Mouse (Mus musculus): ENCODE results near the gene Mug2. TPM values are rescaled to one million over a fixed set of nuclear protein-coding genes. Genes with fewer than 3 reads are reported as not detected.
"Not testable (repeated sequence)": the region's sequence is repeated elsewhere in the genome, so short reads cannot be mapped to it uniquely, and the experiment has no call there.

Gene Mug2
- polyA plus RNA-seq (2014; fragmentation: Nextera tagmentation; extraction: Ambion mirVana), result not detected in 2 replicates

DNA sequence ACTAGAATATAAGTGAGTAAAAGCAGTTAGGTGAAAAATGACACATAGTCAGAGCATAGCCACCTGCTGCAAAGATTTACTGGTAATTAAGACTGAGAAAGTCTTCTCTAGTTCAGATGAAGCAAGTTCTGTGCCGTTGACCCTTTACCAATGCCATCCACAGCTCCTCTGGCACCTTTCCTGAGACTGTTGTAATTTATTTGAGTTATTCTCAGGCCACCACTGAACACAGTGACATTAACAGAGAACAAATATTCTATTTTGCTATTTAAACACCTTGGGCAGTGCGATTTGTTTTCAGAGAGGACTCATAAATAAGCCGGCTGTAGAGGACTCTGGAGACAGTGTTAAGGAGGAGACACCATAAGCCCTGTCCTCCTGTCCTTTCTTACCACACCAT lies at the start of gene Mug2:
Gene Mug2 (plus strand): TSS at position 301 of the 400 bp plus-strand sequence.
- H3K4me3 ChIP-seq (ENCODE audit: low read depth, low read length); ATAC-seq (replicated peaks; ENCODE audit: low FRiP score): not testable (repeated sequence)
- WGBS, result no CpG with 5 or more reads among the region's 3 CpGs

GRCm38 (mm10) chr6:121957803-121958349 lies 48.7 kb upstream of the Mug2 start:
- ATAC-seq (replicated peaks; ENCODE audit: low FRiP score); H3K27ac ChIP-seq (ENCODE audit: low read depth, low read length); H3K4me3 ChIP-seq (ENCODE audit: low read depth, low read length): not testable (repeated sequence)

More for the DNA sequence above, at the start of gene Mug2:
- H3K27ac ChIP-seq (ENCODE audit: low read depth, low read length); H3K36me3 ChIP-seq (ENCODE audit: control insufficient read depth, insufficient read depth, low read length); H3K27me3 ChIP-seq (ENCODE audit: control insufficient read depth, insufficient read depth, low read length); H3K4me1 ChIP-seq (replicated peaks; ENCODE audit: control insufficient read depth, insufficient read depth, low read length); H3K9ac ChIP-seq (ENCODE audit: low read length); H3K9me3 ChIP-seq (ENCODE audit: control insufficient read depth, low read length); H3K4me2 ChIP-seq (ENCODE audit: low read depth, low read length, severe bottlenecking); DNase-seq (ENCODE audit: low spot score): not testable (repeated sequence)

DNA sequence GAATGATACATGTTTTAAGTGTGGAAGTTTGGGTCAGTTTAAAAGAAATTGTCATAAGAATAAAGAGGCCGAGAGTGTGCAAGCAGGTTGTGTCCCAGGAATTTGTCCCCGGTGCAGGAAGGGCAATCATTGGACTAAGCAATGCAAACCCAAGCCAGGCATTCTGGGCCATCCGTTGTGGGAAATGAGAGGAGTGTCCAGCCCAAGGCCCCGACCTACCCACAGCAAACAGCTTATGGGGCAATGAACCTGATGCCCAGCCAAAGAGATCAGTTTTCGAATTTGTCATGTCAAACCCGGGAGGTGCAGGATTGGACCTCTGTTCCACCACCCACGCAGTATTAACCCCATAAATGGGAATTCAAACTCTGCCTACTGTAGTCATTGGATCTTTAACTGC lies 30.9 kb upstream of the Mug2 start:
- H3K4me3 ChIP-seq (ENCODE audit: low read depth, low read length), result no peak overlapping the region
- H3K4me2 ChIP-seq (ENCODE audit: low read depth, low read length, severe bottlenecking), result no peak overlapping the region
- DNase-seq (ENCODE audit: low spot score) (no peak), ATAC-seq (replicated peaks; ENCODE audit: low FRiP score) (no peak)
- 82% methylated on average over 7 of the region's 7 CpGs for WGBS
- no peaks in the 10 kb centered on the region; the same call in 1 of the 2 replicates for H3K9me3 ChIP-seq (ENCODE audit: control insufficient read depth, low read length)
- H3K36me3 ChIP-seq (ENCODE audit: control insufficient read depth, insufficient read depth, low read length), result no peaks in the 10 kb centered on the region
- H3K9ac ChIP-seq (ENCODE audit: low read length), result no peak overlapping the region
- H3K27ac ChIP-seq (ENCODE audit: low read depth, low read length), result no peak overlapping the region
- H3K4me1 ChIP-seq (replicated peaks; ENCODE audit: control insufficient read depth, insufficient read depth, low read length), result no peaks in the 10 kb centered on the region
- H3K27me3 ChIP-seq (ENCODE audit: control insufficient read depth, insufficient read depth, low read length), result no peaks in the 10 kb centered on the region

More at GRCm38 (mm10) chr6:121957803-121958349, 48.7 kb upstream of the Mug2 start:
- H3K4me1 ChIP-seq (replicated peaks; ENCODE audit: control insufficient read depth, insufficient read depth, low read length); DNase-seq (ENCODE audit: low spot score); H3K36me3 ChIP-seq (ENCODE audit: control insufficient read depth, insufficient read depth, low read length); H3K4me2 ChIP-seq (ENCODE audit: low read depth, low read length, severe bottlenecking); H3K9me3 ChIP-seq (ENCODE audit: control insufficient read depth, low read length); H3K9ac ChIP-seq (ENCODE audit: low read length); H3K27me3 ChIP-seq (ENCODE audit: control insufficient read depth, insufficient read depth, low read length): not testable (repeated sequence)
- 91% methylated on average over 16 of the region's 16 CpGs for WGBS

- ATAC-seq (replicated peaks; ENCODE audit: low FRiP score) (no peak), DNase-seq (ENCODE audit: low spot score) (no peak)
- no peak overlapping the region for H3K9ac ChIP-seq (ENCODE audit: low read length)
- H3K27me3 ChIP-seq (ENCODE audit: control insufficient read depth, insufficient read depth, low read length), result no peaks in the 10 kb centered on the region
- 82% methylated on average over 4 of the region's 4 CpGs for WGBS
- H3K4me3 ChIP-seq (ENCODE audit: low read depth, low read length), result no peak overlapping the region
- H3K9me3 ChIP-seq (ENCODE audit: control insufficient read depth, low read length), result no peaks in the 10 kb centered on the region; the same call in none of the 2 replicates
- no peaks in the 10 kb centered on the region for H3K36me3 ChIP-seq (ENCODE audit: control insufficient read depth, insufficient read depth, low read length)
- no peaks in the 10 kb centered on the region for H3K4me1 ChIP-seq (replicated peaks; ENCODE audit: control insufficient read depth, insufficient read depth, low read length)
- no peak overlapping the region for H3K4me2 ChIP-seq (ENCODE audit: low read depth, low read length, severe bottlenecking)
- H3K27ac ChIP-seq (ENCODE audit: low read depth, low read length), result no peak overlapping the region
Measured at GRCm38 (mm10) chr6:122100904-122101303, 94.3 kb downstream of the Mug2 start.

DNA sequence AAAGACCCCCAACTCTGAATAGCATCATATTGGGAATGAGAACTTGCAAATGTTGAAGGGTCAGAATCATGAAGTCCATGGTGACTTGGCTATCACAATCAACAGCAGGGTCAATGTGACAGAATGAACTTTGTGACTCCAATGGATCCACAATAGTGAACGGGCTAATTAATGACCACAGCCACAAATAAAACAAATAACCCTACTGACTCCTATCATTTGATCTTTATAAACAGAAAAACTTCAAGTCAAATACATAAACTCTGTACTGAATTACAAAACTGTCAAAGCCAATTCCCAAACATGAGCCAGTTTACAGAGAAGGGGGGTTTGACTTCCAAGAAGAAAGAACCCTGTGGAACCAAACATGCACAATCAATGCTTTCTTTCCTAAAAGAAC lies 95.1 kb downstream of the Mug2 start:
- WGBS, result 74% methylated on average over 1 of the region's 1 CpGs
- DNase-seq (ENCODE audit: low spot score) (no peak), ATAC-seq (replicated peaks; ENCODE audit: low FRiP score) (no peak)
- H3K27me3 ChIP-seq (ENCODE audit: control insufficient read depth, insufficient read depth, low read length), result no peaks in the 10 kb centered on the region
- no peaks in the 10 kb centered on the region for H3K4me1 ChIP-seq (replicated peaks; ENCODE audit: control insufficient read depth, insufficient read depth, low read length)
- H3K9me3 ChIP-seq (ENCODE audit: control insufficient read depth, low read length), result no peaks in the 10 kb centered on the region; the same call in none of the 2 replicates
- H3K4me2 ChIP-seq (ENCODE audit: low read depth, low read length, severe bottlenecking), result no peak overlapping the region
- H3K27ac ChIP-seq (ENCODE audit: low read depth, low read length), result no peak overlapping the region
- H3K36me3 ChIP-seq (ENCODE audit: control insufficient read depth, insufficient read depth, low read length), result no peaks in the 10 kb centered on the region
- no peak overlapping the region for H3K4me3 ChIP-seq (ENCODE audit: low read depth, low read length)
- no peak overlapping the region for H3K9ac ChIP-seq (ENCODE audit: low read length)

DNA sequence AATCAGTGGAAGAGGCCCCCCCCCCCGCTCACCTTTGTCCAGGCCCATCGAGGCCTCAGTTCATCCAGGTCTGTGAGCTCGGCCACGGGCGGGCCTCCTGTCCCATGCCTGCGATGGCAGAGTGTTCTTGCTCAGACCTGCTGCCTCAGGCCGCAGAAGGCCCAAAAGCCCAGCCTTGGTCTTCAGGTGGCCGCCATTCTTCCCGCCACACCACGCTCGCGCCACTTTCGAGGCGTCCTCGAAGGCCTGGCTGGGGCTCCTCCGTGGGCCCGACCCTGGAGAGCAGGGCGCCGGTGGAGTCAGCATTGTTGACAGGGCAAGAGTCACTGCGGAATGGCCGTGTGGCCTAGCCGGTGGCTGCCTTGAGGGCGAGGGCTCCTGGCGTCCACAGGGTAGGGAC lies 110.4 kb downstream of the Mug2 start:
- no peak overlapping the region for H3K4me2 ChIP-seq (ENCODE audit: low read depth, low read length, severe bottlenecking)
- peak; percentile 50 for DNase-seq (ENCODE audit: low spot score)
- no peaks in the 10 kb centered on the region for H3K27me3 ChIP-seq (ENCODE audit: control insufficient read depth, insufficient read depth, low read length)
- no peak overlapping the region for H3K27ac ChIP-seq (ENCODE audit: low read depth, low read length)
- H3K9me3 ChIP-seq (ENCODE audit: control insufficient read depth, low read length), result no peaks in the 10 kb centered on the region; the same call in 1 of the 2 replicates
- no peak overlapping the region for H3K4me3 ChIP-seq (ENCODE audit: low read depth, low read length)
- WGBS, result 92% methylated on average over 24 of the region's 24 CpGs
- no peaks in the 10 kb centered on the region for H3K4me1 ChIP-seq (replicated peaks; ENCODE audit: control insufficient read depth, insufficient read depth, low read length)
- no peak for ATAC-seq (replicated peaks; ENCODE audit: low FRiP score)
- no peaks in the 10 kb centered on the region for H3K36me3 ChIP-seq (ENCODE audit: control insufficient read depth, insufficient read depth, low read length)
- no peak overlapping the region for H3K9ac ChIP-seq (ENCODE audit: low read length)

DNA sequence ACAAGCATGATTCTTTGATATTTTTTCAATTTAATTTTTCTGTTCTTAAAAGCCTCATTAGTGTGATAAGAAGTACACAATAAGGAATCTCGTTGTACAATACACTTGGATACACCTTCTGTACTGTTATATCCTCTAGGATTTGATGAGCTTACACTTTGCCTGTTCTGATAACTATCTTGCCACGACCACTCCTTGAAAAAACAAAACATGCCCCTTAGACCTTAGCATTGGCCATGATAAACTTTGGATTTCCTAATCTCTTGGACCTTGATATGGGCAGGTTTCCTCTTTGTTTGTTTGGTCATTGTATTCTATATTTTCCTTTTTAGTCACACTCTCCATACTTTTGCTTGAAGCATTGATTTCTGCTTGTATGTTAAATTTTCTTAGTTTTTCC lies 123.0 kb downstream of the Mug2 start:
- no peaks in the 10 kb centered on the region for H3K4me1 ChIP-seq (replicated peaks; ENCODE audit: control insufficient read depth, insufficient read depth, low read length)
- DNase-seq (ENCODE audit: low spot score) (no peak), ATAC-seq (replicated peaks; ENCODE audit: low FRiP score) (no peak)
- no peaks in the 10 kb centered on the region for H3K27me3 ChIP-seq (ENCODE audit: control insufficient read depth, insufficient read depth, low read length)
- H3K36me3 ChIP-seq (ENCODE audit: control insufficient read depth, insufficient read depth, low read length), result no peaks in the 10 kb centered on the region
- H3K4me2 ChIP-seq (ENCODE audit: low read depth, low read length, severe bottlenecking), result no peak overlapping the region
- no peak overlapping the region for H3K4me3 ChIP-seq (ENCODE audit: low read depth, low read length)
- H3K9me3 ChIP-seq (ENCODE audit: control insufficient read depth, low read length), result no peaks in the 10 kb centered on the region
- H3K27ac ChIP-seq (ENCODE audit: low read depth, low read length), result no peak overlapping the region
- WGBS, result 70% methylated on average over 2 of the region's 2 CpGs
- no peak overlapping the region for H3K9ac ChIP-seq (ENCODE audit: low read length)

Other genes with a start within 250 kb of the Mug2 start
- not detected in 2 replicates for gene Mug1, start 168.2 kb upstream of the Mug2 start, polyA plus RNA-seq (2014; fragmentation: Nextera tagmentation; extraction: Ambion mirVana)